Mouse (Mus musculus) right cerebral cortex, adult 18-20 months (tissue): ENCODE measurements around the gene Wasl.

Experiments used
- DNase-seq: peaks from one replicate; pipeline ENCODE4 v3.0.0; 2022; ENCODE audit warnings: mixed read lengths

Gene Wasl

GRCm38 (mm10) chr6:24642960-24643359, 21.8 kb downstream of the Wasl start:
- no peak for DNase-seq

- no peak for DNase-seq
Observed at GRCm38 (mm10) chr6:24642161-24642560, 22.6 kb downstream of the Wasl start.

GRCm38 (mm10) chr6:24641286-24641685, 23.5 kb downstream of the Wasl start:
- no peak for DNase-seq

- no peak for DNase-seq
Observed at GRCm38 (mm10) chr6:24635814-24636213, 29.0 kb downstream of the Wasl start.

- DNase-seq, result no peak
Observed at GRCm38 (mm10) chr6:24634065-24634464, 30.7 kb downstream of the Wasl start.

- no peak for DNase-seq
Observed at GRCm38 (mm10) chr6:24632061-24632460, 32.7 kb downstream of the Wasl start.

- DNase-seq, result no peak
Observed at GRCm38 (mm10) chr6:24628499-24628898, 36.3 kb downstream of the Wasl start.

- peak; percentile 54 for DNase-seq
Observed at GRCm38 (mm10) chr6:24627586-24628030, 37.2 kb downstream of the Wasl start.

GRCm38 (mm10) chr6:24622098-24622497, 42.7 kb downstream of the Wasl start:
- no peak for DNase-seq

GRCm38 (mm10) chr6:24620936-24621335, 43.9 kb downstream of the Wasl start:
- DNase-seq, result no peak

GRCm38 (mm10) chr6:24619285-24620045, 45.3 kb downstream of the Wasl start:
- DNase-seq, result no peak

- DNase-seq, result no peak
Observed at GRCm38 (mm10) chr6:24616746-24617145, 48.1 kb downstream of the Wasl start.

- DNase-seq, result peak; percentile 49
Observed at GRCm38 (mm10) chr6:24613918-24614317, 50.9 kb downstream of the Wasl start.

- DNase-seq, result no peak
Observed at GRCm38 (mm10) chr6:24613346-24613745, 51.5 kb downstream of the Wasl start.

GRCm38 (mm10) chr6:24612074-24612755, 52.6 kb downstream of the Wasl start:
- peak; percentile 31 for DNase-seq

- no peak for DNase-seq
Observed at GRCm38 (mm10) chr6:24610358-24610757, 54.5 kb downstream of the Wasl start.

- DNase-seq, result no peak
Observed at GRCm38 (mm10) chr6:24609531-24609930, 55.3 kb downstream of the Wasl start.

GRCm38 (mm10) chr6:24608682-24609081, 56.1 kb downstream of the Wasl start:
- DNase-seq, result no peak

- DNase-seq, result no peak
Observed at GRCm38 (mm10) chr6:24608129-24608528, 56.7 kb downstream of the Wasl start.

- no peak for DNase-seq
Observed at GRCm38 (mm10) chr6:24607531-24607930, 57.3 kb downstream of the Wasl start.

- no peak for DNase-seq
Observed at GRCm38 (mm10) chr6:24606512-24606911, 58.3 kb downstream of the Wasl start.

- DNase-seq, result no peak
Observed at GRCm38 (mm10) chr6:24605631-24606030, 59.2 kb downstream of the Wasl start.

GRCm38 (mm10) chr6:24604289-24604688, 60.5 kb downstream of the Wasl start:
- DNase-seq, result no peak

GRCm38 (mm10) chr6:24602993-24603392, 61.8 kb downstream of the Wasl start:
- no peak for DNase-seq
